Mouse (Mus musculus): ENCODE data around the gene Slc2a5.

GRCm38 (mm10) chr4:150173281-150173680 lies 54.2 kb downstream of the Slc2a5 start:
- TF ChIP-seq CTCF (conservative IDR thresholded peaks at IDR 0.05; ENCODE audit: low read length) (peak; percentile 58), POU5F1 (IDR thresholded peaks at IDR 0.05; ENCODE audit: borderline replicate concordance, low read length) (no peak), NANOG (IDR thresholded peaks at IDR 0.05; ENCODE audit: borderline replicate concordance, low read length) (no peak)
